Mouse (Mus musculus) kidney, postnatal 36 days (tissue): ENCODE measurements around the gene Bco1.
A peak's percentile ranks its signal among the peaks of the same experiment; 100 is the strongest.

ENCODE experiments used
- DNase-seq, 2 experiments: peaks; one replicate each; pipeline ENCODE4 v3.0.0; 2021 to 2022; ENCODE audit warnings: mixed read lengths in 2 of 2

The Bco1 gene

DNA sequence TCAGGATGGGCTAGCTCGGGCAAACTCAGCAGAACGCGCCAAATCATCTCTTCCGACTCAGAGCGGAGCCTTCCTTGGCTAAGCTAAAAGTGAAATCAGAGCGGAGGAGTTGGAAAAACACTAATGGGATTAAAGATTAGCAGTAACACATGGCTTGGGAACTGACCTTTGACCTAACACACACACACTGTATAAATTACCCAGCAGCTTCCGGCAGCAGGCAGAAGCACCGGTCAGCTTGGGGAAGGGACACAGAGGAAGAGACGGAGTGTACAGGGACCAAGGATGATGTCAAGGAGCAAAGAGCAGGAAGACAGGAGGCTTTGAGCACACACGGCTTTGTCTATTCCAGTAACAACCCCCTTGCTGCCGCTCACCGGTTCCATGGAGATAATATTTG is at the start of gene Bco1:
Gene Bco1 (plus strand): TSS at position 208 of the 400 bp plus-strand sequence.
- peak; percentile 68 to 84 for DNase-seq

- no peak for DNase-seq
Observed at GRCm38 (mm10) chr8:117049444-117049843, 46.2 kb upstream of the Bco1 start.

- no peak for DNase-seq
Observed at GRCm38 (mm10) chr8:117050763-117051162, 44.9 kb upstream of the Bco1 start.

- DNase-seq = no peak
Observed at GRCm38 (mm10) chr8:117051316-117051715, 44.3 kb upstream of the Bco1 start.

- peak; percentile 21 to 73 for DNase-seq
Observed at GRCm38 (mm10) chr8:117053135-117054079, 42.2 kb upstream of the Bco1 start.

GRCm38 (mm10) chr8:117054146-117054545 is 41.5 kb upstream of the Bco1 start:
- no peak for DNase-seq

DNA sequence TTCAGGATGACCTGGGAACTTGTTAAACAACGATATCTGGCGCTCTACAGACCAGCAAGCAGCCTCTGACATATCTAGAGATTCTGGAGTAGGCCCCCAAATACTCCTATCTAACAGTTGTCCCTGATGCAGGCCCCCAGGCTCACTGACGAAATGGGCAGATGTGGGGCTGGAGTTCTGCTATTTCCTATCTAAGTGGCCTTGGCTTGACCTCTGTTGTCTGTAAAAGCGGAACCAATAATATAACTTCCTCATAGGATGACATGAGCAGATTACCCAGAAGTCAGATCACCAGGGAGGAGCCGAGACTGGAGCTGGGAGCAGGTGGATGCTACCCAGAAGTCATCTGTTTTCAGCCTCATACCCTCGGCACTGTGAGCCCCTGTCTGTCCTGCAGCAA is 40.6 kb upstream of the Bco1 start:
- no peak for DNase-seq

DNA sequence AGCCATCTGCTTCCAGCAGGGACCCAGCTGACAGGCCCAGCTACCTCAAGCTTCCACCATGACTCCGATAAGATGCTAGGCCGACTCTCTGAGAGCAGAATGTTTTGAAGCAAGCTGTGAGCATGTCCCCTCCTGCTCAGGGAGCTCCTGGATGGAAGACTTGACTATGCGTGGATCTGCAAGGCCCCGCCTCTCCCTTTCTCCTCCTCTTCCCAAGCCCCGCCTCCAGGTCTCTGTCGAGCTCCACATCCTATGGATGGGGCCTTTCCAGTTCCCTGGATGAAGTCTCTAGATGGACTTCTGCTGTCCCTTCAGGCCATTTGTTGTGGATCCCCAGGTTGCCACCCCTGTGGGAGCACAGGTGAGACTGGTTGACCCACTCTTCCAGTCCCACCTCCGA is 36.6 kb upstream of the Bco1 start:
- no peak for DNase-seq

DNA sequence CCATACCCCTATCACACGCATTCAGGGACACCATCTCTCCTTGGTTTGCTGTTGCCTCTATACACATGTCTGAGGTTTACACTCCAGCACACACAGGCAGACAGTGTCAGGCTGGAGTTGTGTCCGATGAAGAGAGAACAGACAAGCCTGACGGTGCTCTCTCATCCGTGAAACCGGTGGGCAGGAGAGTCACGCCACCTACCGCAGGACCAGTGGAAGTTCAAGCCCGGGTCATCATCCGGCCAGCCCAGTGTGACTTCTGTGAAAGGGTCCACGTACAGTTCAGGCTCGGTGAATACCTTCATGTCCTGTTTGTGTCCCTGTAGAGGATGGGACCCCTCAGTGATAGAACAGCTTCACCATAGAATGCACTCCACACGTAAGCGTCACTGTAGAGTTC is 35.3 kb upstream of the Bco1 start:
- peak in 1 of 2 experiments; percentile 42 for DNase-seq

DNA sequence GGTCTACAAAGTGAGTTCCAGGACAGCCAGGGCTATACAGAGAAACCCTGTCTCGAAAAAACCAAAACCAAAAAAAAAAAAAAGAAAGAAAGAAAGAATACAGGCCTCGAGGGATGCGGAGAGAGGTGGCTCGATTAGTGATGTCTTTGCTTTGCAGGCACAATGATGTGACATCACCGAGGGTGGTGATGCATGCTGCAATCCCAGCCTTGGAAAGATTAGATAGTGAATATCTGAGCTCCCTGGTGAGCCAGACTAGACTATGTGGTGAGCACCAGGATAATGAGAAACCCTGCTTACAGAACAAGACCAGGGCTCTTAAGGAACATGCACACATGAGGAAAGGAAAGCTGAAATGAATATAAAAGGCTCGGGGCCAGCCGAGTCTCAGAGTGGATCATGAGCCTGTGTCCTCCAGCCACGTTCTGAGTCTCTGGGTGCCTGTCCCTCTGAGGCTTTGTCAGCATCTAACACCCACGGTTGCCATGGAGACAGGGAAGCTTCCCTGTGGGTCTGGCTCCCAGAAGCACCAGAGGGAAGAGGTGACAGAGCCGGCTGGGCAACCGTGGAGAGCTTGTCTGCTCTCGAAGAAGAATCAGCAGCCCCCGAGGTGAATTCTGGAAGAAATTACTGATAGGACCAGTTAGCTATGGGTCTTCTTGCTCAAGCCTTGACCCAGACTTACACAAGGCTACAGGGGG is 34.3 kb upstream of the Bco1 start:
- DNase-seq = no peak

GRCm38 (mm10) chr8:117066955-117067354 is 28.7 kb upstream of the Bco1 start:
- no peak for DNase-seq

- no peak for DNase-seq
Observed at GRCm38 (mm10) chr8:117067396-117067795, 28.3 kb upstream of the Bco1 start.

DNA sequence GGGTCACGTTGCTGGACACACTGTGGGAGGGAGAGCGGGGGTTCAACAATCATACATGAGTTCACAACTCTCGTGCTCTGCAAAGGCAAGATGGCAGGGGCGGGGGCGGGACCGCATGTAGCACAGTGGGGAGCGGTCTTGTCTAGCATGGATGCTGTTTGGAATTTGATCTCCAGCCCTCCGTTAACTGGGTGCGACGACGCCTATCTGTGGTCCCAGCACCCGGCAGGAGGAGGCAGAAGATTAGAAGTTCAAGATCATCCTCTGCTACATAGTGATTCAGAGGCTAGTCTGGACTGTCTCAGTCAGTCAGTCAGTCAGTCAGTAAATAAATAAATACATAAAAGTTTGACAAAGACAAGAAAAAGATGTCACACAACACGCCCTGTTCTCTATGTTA is 27.4 kb upstream of the Bco1 start:
- DNase-seq = no peak

DNA sequence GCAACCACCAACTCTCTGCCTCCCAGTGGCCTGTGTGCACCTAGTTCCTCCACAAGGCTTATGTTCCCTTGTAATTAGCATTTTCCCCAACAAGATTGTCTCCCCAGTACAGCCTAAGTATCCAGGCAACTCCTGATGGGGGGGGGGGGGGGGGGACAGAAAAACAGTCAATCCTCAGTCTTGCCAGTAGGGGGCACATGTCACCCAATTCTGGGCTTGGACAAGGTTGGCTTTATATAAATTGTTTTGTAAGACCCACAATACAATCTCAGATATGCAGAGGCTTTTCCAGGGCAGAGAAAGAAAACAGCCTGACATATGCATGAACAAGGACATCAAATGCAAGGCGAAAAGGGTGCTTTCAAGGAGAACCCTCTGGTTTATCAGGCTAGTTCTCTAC is 25.9 kb upstream of the Bco1 start:
- peak in 1 of 2 experiments; percentile 24 for DNase-seq

DNA sequence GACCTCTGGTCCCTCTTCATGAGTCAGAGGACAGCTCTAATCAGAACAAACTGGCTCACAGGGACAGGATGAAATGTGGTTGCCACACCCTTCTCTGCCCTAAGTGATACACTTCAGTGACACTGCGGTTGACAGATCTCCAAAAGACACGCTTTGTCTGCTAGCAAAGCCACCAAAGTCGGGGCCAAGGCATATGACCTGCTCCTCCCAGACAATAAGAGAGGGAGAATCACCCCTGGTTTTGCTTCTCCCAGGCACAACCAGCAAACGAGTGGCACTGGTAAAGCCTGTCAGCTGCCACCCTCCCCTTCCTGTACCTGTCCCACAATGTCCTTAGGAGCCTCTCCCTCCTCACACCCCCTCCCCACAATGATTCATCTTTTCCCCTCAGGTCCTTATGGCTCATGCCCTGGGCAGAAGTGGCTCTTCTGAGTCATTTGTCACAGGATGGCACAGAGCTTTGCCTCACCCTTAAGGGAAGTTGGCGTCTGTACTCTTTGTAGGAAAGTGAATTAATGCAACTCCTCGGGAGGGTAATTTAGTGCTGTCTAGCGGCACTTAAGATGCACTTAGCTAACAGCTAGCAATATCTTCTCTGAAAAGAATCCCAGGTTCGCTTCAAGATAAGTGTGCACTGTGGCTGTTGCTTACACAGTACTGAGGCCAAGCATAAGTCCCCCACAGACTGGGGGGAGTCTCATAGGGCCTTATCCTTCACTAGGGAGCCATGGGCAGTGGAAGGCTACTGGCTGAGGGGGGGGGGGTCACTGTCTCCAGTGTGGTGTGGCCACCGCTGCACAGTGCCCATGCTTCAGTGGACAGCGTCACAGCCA is 21.1 kb upstream of the Bco1 start:
- no peak for DNase-seq

DNA sequence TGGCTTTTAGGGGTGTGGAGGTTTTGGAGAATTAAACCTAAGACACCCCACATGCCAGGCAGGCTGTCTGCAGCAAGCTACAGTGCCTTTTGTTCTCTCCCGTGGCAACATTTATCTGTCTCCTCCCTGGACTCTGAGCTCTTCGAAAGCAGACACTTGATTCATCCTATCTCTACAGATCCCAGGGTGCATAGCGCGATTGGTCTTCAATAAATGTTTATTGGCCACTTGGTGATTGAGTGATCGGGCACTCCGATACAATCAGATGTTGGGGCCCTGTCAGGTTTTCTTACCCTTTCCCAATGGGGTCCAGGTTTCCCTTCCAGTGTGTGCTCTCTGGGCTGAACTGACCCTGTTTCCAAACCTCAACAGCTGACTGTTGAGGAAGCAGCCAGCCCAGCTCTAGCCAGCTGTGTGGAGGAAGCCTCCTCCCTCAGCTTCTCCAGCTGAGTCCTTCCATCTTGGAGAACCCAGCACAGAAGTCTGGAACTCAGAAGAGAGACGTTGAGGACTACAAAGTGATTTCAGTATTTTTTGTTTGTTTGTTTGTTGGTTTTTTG is 17.2 kb upstream of the Bco1 start:
- no peak for DNase-seq

DNA sequence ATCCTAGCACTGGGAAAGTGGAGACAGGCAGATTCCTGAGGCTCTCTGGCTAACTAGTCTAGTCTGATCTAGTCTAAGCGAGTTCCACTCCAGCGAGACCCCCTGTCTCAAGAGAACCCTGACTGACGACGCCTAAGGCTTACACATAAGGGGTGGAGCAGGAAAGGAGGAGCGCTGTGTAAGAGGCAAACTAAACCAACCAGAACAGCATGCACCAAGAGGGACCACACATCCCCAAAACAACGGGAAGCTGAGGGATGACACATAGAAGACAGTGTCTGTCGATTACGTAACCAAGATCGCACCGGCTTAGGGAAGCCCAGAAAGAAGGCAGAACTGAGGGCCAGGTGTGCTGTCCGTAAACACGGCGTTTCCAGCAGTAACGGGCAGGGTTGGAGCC is 16.0 kb upstream of the Bco1 start:
- DNase-seq = no peak

- DNase-seq = no peak
Observed at GRCm38 (mm10) chr8:117082399-117082872, 13.2 kb upstream of the Bco1 start, which contains the start of gene Pkd1l2. Pkd1l2 (minus strand) TSS chr8:117082449.

DNA sequence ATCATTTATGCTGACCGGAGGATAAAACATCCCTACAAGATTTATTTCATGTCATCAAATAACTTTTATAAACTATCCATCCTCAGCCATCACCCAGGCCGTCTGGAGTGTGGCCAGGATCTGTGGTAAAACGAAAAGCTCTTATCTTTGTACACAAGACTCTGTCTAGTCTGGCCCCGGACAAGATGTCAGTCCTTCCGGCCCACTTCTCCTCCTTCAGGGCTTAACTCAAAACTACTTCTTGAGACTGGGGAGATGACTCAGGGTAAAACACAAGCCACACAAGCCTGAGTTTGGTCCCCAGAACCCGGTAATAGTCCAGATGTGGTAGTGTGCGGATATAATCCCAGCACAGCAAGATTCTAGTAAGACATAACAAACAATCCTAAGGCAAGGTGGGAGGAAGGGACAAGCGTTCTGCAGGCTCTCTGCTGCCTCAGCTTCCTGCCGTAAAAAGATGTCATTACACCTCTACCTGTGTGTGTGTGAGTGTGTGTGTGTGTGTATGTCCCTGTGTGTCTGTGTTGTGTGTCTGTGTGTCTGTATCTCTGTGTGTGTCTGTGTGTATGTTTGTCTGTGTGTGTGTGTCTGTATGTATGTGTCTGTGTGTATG is 12.6 kb upstream of the Bco1 start:
- DNase-seq = no peak

DNA sequence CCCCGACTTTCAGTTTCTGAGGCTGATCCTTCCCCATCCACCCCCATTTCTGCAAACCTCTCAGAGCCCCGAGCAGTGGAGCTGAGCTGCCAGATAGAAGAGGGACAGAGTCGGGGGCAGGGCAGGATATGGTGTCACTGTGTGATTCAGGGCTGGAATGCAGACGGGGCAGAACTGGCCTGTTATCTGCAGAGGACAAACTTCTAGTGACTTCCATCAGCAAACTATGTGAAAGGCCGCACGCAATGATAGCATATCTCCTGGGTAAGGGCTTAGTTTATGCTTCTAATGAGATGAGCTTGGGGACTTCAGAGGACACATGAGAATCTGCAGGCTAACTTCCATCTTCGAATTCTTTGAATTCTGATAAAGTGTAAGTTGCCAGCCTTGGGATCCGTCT is 10.1 kb upstream of the Bco1 start:
- peak; percentile 13 to 29 for DNase-seq

GRCm38 (mm10) chr8:117087036-117087435 is 8.6 kb upstream of the Bco1 start:
- DNase-seq = no peak

DNA sequence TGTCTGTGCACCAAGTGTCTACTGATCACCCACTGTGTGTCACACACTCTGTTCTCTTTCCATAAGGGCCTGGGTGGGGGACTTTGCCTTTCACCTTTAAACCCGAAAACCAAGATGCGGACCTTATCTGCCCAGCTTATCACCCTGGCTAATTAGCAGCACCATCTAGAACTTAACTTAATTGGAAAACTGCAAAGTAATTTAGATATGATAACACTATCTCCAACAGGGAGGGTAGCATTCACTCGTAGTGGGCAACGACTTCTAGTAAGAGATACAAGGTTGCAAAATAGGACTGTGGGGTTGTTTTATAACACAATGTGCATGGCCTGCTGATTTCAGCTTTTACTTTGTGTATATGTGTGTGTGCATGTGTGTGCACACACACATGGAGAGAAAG is 5.9 kb upstream of the Bco1 start:
- DNase-seq = no peak
